Mouse (Mus musculus) forebrain, embryonic 12.5 days (tissue): ENCODE data around the gene Ky. TPM values are rescaled to one million over a fixed set of nuclear protein-coding genes. Genes with fewer than 3 reads are reported as not detected.

Experiments used
- ATAC-seq: fragments of 200-750 bp; cut with Nextera tagmentation; 2 replicates; pipeline ENCODE4 v1.8.0; 2017; ENCODE audit warnings: moderate TSS enrichment; ENCODE audit not compliant: low FRiP score
- H3K27ac ChIP-seq: fragments of 300-500 bp; sonication (generic); 2 replicates; pipeline ENCODE4 v1.5.1; 2016; ENCODE audit warnings: mild to moderate bottlenecking
- H3K27me3 ChIP-seq: fragments of 300-500 bp; sonication (generic); 2 replicates; pipeline ENCODE4 v1.6.1; 2016; ENCODE audit warnings: mild to moderate bottlenecking
- H3K36me3 ChIP-seq: fragments of 300-500 bp; sonication (generic); replicated peaks from 2 replicates; pipeline ENCODE4 v1.6.1; 2016; ENCODE audit warnings: mild to moderate bottlenecking
- H3K4me1 ChIP-seq: fragments of 300-500 bp; sonication (generic); 2 replicates; pipeline ENCODE4 v1.6.1; 2016
- H3K4me2 ChIP-seq: fragments of 300-500 bp; sonication (generic); 2 replicates; pipeline ENCODE4 v1.6.1; 2016; ENCODE audit warnings: mild to moderate bottlenecking, moderate library complexity
- H3K4me3 ChIP-seq: fragments of 300-500 bp; sonication (generic); replicated peaks from 2 replicates; pipeline ENCODE4 v1.5.1; 2016; ENCODE audit warnings: mild to moderate bottlenecking
- H3K9ac ChIP-seq: fragments of 300-500 bp; sonication (generic); 2 replicates; pipeline ENCODE4 v1.6.1; 2016; ENCODE audit warnings: mild to moderate bottlenecking
- H3K9me3 ChIP-seq: fragments of 300-500 bp; sonication (generic); 2 replicates; pipeline ENCODE4 v1.6.1; 2016
- whole genome bisulfite sequencing: fragments of 180-500 bp; shearing (Covaris S2); methylation state at CpG from one replicate; pipeline ENCODE4 v1.1.7; 2016; 5-methylcytosine and 5-hydroxymethylcytosine counted together
- polyA plus RNA-seq: library from polyadenylated mRNA; unstranded; fragments of >200 nt; fragmentation: Nextera tagmentation; extraction: Ambion mirVana; gene quantifications from 2 replicates; pipeline ENCODE4 v1.2.1, GENCODE M21; 2016

Ky gene
- polyA plus RNA-seq, 1 experiment from 2014 or later, result 0.08 TPM

DNA sequence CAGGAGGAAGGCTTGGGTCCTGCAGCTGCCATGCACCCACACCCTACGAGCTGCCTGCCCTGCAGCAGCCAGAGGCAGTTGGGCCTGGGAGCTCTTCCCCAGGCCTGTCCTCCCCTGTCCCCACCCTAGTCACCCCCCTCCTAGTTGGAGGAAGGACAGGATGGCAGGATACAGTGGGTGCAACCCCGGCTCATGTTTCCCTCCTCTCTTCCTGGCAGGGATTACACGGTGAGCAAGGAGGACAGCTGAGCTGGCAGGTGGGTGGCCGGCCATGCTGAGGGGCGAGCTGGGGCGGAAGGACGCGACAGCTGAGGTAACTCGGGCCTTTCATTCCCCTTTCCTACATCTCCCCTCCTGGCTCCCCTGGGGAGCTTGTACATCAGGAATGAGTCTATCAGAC, 11.1 kb upstream of the Ky start:
- Histone ChIP-seq H3K4me1 (peaks cover 11% of the 10 kb centered on the region), H3K27me3 (peaks cover 9% of the 10 kb centered on the region; the same call in 1 of the 2 replicates), H3K27ac (no peak overlapping the region), H3K4me2 (no peak overlapping the region), H3K36me3 (no peaks in the 10 kb centered on the region), H3K9ac (no peak overlapping the region), H3K9me3 (no peaks in the 10 kb centered on the region), H3K4me3 (no peak overlapping the region)
- ATAC-seq, result no peak
- 78% methylated on average over 9 of the region's 9 CpGs for WGBS

DNA sequence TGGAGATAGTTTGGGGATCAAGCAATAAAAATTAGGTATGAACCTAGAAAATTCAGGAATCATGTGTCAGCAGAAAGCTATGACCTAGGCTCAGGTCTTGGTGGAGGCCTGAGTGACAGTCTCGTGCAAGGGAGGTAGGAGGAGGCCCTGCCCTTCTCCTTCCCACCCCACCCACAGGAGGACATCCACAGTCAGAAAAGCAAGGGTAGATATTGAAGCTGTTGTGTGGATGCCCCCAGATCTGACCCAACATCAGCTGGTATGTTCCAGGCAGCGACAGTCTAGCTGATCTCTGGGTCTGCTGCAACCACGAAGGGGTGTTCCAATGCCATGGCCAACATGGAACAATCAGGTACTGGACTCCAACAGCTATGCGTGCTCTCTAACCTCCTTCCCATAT, 10.3 kb upstream of the Ky start:
- Histone ChIP-seq H3K27me3 (peaks cover 9% of the 10 kb centered on the region; the same call in 1 of the 2 replicates), H3K4me2 (no peak overlapping the region), H3K36me3 (no peaks in the 10 kb centered on the region), H3K27ac (no peak overlapping the region), H3K9me3 (no peaks in the 10 kb centered on the region), H3K4me3 (no peak overlapping the region), H3K4me1 (peaks cover 11% of the 10 kb centered on the region), H3K9ac (no peak overlapping the region)
- WGBS, result 92% methylated on average over 4 of the region's 4 CpGs
- no peak for ATAC-seq

DNA sequence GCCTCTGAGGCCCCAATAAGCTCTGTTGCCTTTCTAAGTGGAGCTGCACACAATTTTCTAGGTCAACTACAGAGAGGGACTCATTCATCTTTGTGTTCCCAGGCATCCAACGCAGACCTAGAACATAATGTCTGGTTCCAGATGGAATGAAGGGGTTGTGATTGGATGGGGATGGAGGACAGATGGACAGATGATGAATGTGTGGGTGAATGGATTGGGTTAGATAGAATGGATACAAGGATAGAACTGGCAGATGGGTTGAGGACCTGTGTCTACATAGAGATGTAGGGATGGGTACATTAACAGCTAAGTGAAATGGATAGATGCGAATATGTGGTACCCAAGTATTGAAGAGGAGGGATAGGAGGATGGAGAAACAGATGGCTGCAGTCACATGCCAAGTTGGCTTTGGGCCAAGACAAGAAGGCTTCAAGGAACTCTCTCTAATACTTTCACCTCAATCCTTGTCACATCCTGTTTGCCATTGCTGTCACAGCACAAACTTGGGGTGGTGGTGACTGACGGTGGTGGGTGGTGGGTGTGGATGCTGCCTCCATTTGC, 9.0 kb upstream of the Ky start:
- no peaks in the 10 kb centered on the region for H3K36me3 ChIP-seq
- peaks cover 11% of the 10 kb centered on the region for H3K4me1 ChIP-seq
- no peak overlapping the region for H3K9ac ChIP-seq
- H3K4me2 ChIP-seq, result no peak overlapping the region
- H3K9me3 ChIP-seq, result no peaks in the 10 kb centered on the region
- peaks cover 9% of the 10 kb centered on the region; the same call in 1 of the 2 replicates for H3K27me3 ChIP-seq
- WGBS, result 93% methylated on average over 3 of the region's 3 CpGs
- H3K4me3 ChIP-seq, result no peak overlapping the region
- no peak for ATAC-seq
- H3K27ac ChIP-seq, result no peak overlapping the region

DNA sequence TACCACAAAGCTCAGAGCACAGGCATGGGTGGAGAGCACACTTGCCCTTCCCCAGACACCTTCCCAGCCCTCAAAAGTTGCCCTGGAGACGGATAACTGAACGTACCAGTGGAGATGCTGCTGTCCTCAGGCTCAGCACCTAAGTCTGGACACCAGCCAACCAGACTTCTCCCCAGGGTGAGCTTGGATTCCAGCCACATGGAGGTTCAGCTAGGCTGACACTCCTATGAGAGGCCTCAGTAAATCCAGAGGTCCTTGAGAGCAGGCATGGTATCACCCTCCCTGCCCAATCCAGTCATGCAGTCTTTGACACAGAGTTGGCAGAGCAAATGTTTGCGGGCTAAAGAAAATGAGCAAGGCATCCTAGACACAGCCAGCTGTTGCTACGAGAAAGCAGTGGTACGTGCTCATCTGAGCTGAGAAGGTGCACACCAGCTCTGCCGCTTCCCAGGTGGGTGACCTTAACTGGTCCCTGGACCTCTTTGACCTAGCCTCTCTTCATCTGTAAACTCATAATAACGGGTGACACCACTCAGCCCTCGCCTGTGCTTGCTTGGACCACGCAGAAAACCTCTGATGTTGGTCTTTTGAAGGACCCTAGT, 8.4 kb upstream of the Ky start:
- 92% methylated on average over 9 of the region's 9 CpGs for WGBS
- H3K4me2 ChIP-seq, result no peak overlapping the region
- peaks cover 9% of the 10 kb centered on the region; the same call in 1 of the 2 replicates for H3K27me3 ChIP-seq
- H3K27ac ChIP-seq, result no peak overlapping the region
- H3K36me3 ChIP-seq, result no peaks in the 10 kb centered on the region
- no peaks in the 10 kb centered on the region for H3K9me3 ChIP-seq
- no peak overlapping the region for H3K4me3 ChIP-seq
- H3K4me1 ChIP-seq, result peaks cover 10% of the 10 kb centered on the region
- H3K9ac ChIP-seq, result no peak overlapping the region
- no peak for ATAC-seq

DNA sequence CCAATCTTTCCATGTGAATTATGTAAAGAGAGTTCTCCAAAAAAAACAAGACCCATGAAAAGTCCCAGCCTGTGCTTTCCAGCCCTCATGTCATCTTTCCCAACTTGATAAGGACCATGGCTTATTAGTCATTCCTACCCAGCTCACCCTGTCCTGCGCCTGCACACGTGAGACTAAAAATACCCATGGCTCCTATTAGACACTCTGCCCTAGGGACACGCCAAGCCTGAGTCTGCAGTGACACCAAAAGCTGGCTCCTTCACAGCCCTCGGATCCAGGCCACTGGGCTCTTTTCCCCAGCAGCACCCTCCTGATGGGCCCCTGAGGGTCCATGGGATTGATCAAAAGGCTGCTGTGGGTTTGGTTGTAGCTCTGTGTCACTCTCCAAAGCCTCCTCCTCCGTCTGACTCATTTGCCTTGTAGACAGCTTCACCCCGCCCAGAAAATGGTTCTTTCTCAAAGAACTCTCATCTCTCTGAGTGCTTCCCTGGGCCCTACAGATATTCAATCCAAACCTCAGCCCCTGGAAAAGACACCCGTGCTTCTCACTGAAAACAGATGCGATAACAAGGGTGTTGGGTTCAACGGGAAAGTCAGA, 7.6 kb upstream of the Ky start:
- Histone ChIP-seq H3K4me3 (no peak overlapping the region), H3K36me3 (no peaks in the 10 kb centered on the region), H3K27ac (no peak overlapping the region), H3K9ac (no peak overlapping the region), H3K27me3 (peaks cover 9% of the 10 kb centered on the region; the same call in 1 of the 2 replicates), H3K4me2 (no peak overlapping the region), H3K9me3 (no peaks in the 10 kb centered on the region), H3K4me1 (peaks cover 5% of the 10 kb centered on the region)
- no peak for ATAC-seq
- WGBS, result 91% methylated on average over 9 of the region's 9 CpGs

DNA sequence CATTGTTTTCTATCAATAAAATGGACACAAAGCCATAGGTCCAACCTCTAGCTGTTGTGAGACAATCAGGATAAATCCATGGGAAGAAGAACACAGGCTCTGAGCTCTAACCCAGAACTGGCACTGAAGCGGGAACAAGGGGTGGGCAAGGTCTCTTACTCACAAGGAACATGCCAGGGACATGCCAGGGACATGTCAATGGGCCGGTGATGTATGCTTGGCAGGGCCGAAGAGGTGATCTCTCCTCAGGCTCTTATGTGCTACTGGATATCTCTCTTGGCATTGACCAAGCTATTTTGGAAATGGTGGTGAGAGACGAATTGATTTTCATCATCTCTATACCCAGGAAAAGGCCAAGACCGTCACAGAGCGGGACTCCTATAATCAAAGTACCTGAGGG, 6.8 kb upstream of the Ky start:
- Histone ChIP-seq H3K9me3 (no peaks in the 10 kb centered on the region), H3K4me1 (no peaks in the 10 kb centered on the region), H3K9ac (no peak overlapping the region), H3K4me3 (no peak overlapping the region), H3K27me3 (peaks cover 6% of the 10 kb centered on the region; the same call in 1 of the 2 replicates), H3K36me3 (no peaks in the 10 kb centered on the region), H3K4me2 (no peak overlapping the region), H3K27ac (no peak overlapping the region)
- ATAC-seq, result no peak
- 93% methylated on average over 6 of the region's 6 CpGs for WGBS

DNA sequence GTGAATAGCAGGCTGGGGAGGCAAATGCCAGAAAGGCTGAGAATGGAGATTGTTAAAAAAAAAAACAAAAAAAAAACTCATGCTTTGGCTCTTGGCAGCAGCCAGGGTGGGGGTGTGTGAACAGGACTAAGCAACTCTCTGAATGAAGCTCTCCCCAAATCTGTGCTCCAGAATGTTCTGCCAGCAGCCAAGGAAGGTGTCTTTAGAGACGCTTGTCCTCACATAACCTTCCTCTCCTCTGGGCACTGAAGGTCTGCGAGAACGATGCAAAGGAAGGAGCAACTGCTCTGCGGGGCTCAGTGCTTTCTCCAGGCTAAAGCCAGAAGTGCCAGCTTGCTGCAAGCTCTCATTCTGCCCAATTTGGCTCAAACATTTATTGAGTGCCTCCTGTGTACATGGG, 6.3 kb upstream of the Ky start:
- Histone ChIP-seq H3K36me3 (no peaks in the 10 kb centered on the region), H3K4me1 (no peaks in the 10 kb centered on the region), H3K9ac (no peak overlapping the region), H3K4me3 (no peak overlapping the region), H3K4me2 (no peak overlapping the region), H3K27me3 (peaks cover 9% of the 10 kb centered on the region; the same call in 1 of the 2 replicates), H3K9me3 (no peaks in the 10 kb centered on the region), H3K27ac (no peak overlapping the region)
- WGBS, result 88% methylated on average over 4 of the region's 4 CpGs
- ATAC-seq, result no peak

DNA sequence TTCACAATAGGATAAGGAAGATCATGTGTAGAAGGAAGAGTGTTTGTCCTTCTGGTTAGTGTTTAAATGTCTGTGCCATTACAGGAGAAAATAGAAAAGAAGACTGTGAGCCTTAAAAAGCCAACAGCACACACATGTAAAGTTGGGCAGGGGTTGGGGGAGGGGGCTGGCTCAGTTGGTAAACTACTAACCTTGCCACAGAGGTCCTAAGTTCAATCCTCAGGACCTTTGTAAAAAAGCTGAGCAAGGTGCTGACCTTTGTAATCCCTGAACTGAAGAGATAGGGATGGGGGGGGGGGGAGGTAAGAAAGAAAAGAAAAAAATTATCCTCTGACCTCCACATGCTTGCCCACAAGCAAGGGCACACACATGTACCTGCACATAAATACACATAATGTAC, 5.8 kb upstream of the Ky start:
- no peak for ATAC-seq
- peaks cover 14% of the 10 kb centered on the region for H3K27me3 ChIP-seq
- H3K4me3 ChIP-seq, result no peak overlapping the region
- H3K9me3 ChIP-seq, result no peaks in the 10 kb centered on the region
- H3K27ac ChIP-seq, result no peak overlapping the region
- no peak overlapping the region for H3K4me2 ChIP-seq
- no peaks in the 10 kb centered on the region for H3K36me3 ChIP-seq
- no peaks in the 10 kb centered on the region for H3K4me1 ChIP-seq
- H3K9ac ChIP-seq, result no peak overlapping the region

- 65% methylated on average over 4 of the region's 4 CpGs for WGBS
- Histone ChIP-seq H3K9ac (no peak overlapping the region), H3K27me3 (peaks cover 28% of the 10 kb centered on the region), H3K4me3 (no peak overlapping the region), H3K4me2 (no peak overlapping the region), H3K36me3 (no peaks in the 10 kb centered on the region), H3K9me3 (no peaks in the 10 kb centered on the region), H3K4me1 (peaks cover 7% of the 10 kb centered on the region), H3K27ac (no peak overlapping the region)
- no peak for ATAC-seq
Measured at GRCm38 (mm10) chr9:102501113-102501512, 4.4 kb upstream of the Ky start.

DNA sequence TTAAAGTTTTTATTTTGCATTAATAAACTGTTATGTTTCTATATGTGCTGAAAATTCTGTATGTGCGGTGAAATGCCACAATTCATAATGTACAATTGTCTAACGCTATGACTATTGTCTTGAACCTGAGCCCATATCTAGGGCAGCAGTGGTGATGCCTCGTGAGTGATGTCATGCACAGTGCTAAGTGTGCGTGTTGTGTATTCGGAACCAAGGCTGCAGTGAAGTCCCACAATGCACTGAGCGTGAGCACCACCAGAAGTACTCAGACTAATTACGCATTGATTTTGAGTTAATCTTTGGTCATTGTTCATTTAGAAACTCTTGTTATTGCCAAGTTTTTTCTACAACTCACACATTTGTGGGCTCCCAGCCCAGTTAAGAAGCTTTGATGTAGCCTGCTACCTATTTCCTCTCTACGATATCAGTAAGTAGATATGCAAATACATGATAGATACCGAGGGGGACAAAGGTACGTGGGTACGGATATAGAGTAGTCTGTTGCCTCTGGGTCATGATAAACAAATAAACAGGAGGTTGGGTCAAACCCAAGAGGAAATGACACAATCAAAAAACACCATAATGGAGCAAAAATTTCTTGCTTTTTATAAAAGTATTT, 3.4 kb upstream of the Ky start:
- H3K9me3 ChIP-seq, result no peaks in the 10 kb centered on the region
- H3K4me1 ChIP-seq, result peaks cover 12% of the 10 kb centered on the region
- no peak overlapping the region for H3K27ac ChIP-seq
- no peak overlapping the region for H3K4me2 ChIP-seq
- H3K27me3 ChIP-seq, result peaks cover 38% of the 10 kb centered on the region
- WGBS, result 86% methylated on average over 11 of the region's 11 CpGs
- H3K36me3 ChIP-seq, result no peaks in the 10 kb centered on the region
- no peak overlapping the region for H3K4me3 ChIP-seq
- no peak for ATAC-seq
- H3K9ac ChIP-seq, result no peak overlapping the region

DNA sequence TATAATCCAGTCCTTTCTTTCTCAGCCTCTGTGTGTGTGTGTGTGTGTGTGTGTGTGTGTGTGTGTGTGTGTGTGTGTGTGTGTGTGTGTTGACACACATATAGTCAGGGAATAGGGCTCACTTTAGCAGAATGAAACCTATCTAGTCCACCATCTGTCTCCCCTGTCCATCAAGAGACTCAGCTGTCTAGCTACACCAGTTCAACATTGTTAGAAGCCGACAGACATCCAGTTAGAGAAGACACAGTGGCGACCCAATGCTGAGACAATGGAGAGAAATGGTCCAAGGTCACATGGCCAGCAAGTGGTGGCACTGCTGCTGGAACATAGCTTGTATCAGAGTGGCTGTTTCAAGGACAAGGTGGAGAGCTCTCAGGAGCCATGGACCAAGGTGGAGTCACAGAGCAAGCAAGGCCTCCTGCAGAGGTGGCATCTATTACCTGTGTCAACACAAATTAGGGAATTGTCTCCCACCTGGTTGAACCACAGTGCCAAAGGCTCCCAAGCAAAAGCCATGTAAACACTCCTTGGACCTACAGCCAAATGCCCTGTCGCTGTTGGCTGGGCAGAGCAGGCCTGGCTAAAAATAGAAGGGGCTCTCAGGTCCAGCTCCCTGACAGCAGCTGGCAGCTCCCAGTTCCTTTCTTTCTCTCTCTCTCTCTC, 703 bp upstream of the Ky start:
- Histone ChIP-seq H3K36me3 (no peaks in the 10 kb centered on the region), H3K4me1 (peaks cover 12% of the 10 kb centered on the region), H3K4me3 (no peak overlapping the region), H3K27ac (no peak overlapping the region), H3K9me3 (no peaks in the 10 kb centered on the region), H3K9ac (no peak overlapping the region), H3K4me2 (no peak overlapping the region), H3K27me3 (peaks cover 56% of the 10 kb centered on the region)
- ATAC-seq, result no peak
- 73% methylated on average over 3 of the region's 3 CpGs for WGBS

- Histone ChIP-seq H3K36me3 (no peaks in the 10 kb centered on the region), H3K27me3 (peaks cover 56% of the 10 kb centered on the region)
- no peak for ATAC-seq
Measured at GRCm38 (mm10) chr9:102508315-102508714, 2.8 kb downstream of the Ky start.

More at GRCm38 (mm10) chr9:102508315-102508714, 2.8 kb downstream of the Ky start:
- Histone ChIP-seq H3K4me2 (no peak overlapping the region), H3K9me3 (no peaks in the 10 kb centered on the region), H3K4me1 (peaks cover 12% of the 10 kb centered on the region), H3K9ac (no peak overlapping the region), H3K27ac (no peak overlapping the region), H3K4me3 (no peak overlapping the region)
- 95% methylated on average over 3 of the region's 3 CpGs for WGBS
